Mouse (Mus musculus) cerebellum, postnatal 4 days (tissue): ENCODE data around the gene Gm28230.
A peak's percentile ranks its signal among the peaks of the same experiment; 100 is the strongest.

Source experiments
- DNase-seq, 2 experiments: peaks; one replicate each; pipeline ENCODE4 v3.0.0; 2022; ENCODE audit warnings: low spot score in 2 of 2, mixed read lengths in 1 of 2

Gene Gm28230

DNA sequence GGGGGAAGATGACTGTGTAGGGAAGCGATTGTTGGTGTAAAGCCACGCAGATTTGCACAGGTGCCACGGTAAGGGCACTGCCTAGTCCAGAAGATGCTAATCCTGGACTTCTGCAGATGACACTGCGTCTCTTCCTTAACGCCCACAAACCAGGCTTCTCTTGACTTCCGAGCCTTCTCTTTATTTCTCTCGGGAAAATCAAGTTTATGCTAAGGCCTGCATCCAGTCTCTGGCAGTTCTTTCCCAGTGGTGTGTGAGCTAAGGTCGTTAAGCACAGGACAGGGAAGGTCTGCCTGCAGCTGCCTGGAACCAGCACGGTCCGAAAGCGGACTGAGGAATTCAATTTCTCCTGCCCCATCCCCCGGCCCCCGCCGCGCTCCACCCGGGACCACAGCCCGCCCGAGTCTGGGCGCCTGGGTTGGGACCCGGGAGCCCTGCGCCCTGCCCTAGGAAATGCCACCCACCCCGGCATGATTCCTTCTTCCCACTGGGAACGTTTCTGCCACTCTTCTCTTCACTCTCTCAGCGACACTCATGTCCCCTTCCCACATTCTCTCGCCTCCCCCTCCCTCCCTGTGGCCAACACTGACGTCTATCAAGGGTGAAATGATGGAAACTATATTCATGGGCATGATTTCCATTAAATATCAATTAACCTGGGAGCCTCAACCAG, 22.7 kb upstream of the Gm28230 start:
- DNase-seq = peak in 1 of 2 experiments; percentile 15

GRCm38 (mm10) chr2:74704393-74704998, 22.0 kb upstream of the Gm28230 start, which contains the start of gene Hoxd8:
Gene Hoxd8, plus strand, starts transcription at chr2:74704615.
- peak in 1 of 2 experiments; percentile 13 for DNase-seq

- peak in 1 of 2 experiments; percentile 10 for DNase-seq
Observed at GRCm38 (mm10) chr2:74704999-74705466, 21.5 kb upstream of the Gm28230 start.

DNA sequence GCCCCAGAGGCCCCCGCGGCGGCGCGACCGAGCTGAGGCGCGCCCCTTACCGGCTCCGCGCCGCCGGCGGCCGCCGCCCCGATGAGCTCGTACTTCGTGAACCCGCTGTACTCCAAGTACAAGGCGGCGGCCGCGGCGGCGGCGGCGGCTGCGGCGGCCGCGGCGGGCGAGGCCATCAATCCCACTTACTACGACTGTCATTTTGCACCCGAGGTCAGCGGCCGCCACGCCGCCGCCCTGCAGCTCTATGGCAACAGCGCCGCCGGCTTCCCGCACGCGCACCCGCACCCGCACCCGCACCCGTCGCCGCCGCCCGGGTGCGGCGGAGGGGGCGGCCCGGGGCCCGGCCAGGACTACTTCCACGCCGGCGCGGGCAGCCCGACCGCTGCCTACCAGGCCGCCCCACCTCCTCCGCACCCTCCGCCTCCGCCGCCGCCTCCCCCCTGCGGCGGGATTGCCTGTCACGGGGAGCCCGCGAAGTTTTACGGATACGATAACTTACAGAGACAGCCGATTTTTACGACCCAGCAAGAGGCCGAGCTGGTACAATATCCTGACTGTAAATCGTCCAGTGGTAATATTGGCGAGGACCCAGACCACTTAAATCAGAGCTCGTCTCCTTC, 20.9 kb upstream of the Gm28230 start:
- peak in 1 of 2 experiments; percentile 17 for DNase-seq

DNA sequence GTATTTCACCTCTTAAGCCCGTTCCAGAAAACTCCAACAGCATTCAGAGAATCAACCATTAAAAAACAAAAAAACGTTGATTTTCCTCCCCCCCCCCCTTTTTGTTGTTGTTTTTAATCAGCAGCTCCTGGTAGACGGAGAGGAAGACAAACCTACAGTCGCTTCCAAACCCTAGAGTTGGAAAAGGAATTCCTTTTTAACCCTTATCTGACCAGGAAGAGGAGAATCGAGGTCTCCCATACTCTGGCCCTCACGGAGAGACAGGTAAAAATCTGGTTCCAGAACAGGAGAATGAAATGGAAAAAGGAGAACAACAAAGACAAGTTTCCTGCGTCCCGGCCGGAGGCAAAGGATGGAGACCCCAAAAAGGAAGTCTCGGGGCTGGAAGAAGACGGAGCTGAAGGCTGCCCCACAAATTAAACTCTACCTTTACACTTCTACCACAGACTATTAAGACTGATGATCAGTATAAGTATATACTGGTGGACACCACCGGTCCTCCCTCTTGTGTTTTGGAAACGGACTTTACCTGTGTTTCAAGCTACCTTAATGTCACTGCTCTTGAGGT, 20.1 kb upstream of the Gm28230 start:
- no peak for DNase-seq

GRCm38 (mm10) chr2:74707599-74707998, 18.9 kb upstream of the Gm28230 start:
- DNase-seq = peak in 1 of 2 experiments; percentile 13

- no peak for DNase-seq
Observed at GRCm38 (mm10) chr2:74708676-74709075, 17.9 kb upstream of the Gm28230 start.

DNA sequence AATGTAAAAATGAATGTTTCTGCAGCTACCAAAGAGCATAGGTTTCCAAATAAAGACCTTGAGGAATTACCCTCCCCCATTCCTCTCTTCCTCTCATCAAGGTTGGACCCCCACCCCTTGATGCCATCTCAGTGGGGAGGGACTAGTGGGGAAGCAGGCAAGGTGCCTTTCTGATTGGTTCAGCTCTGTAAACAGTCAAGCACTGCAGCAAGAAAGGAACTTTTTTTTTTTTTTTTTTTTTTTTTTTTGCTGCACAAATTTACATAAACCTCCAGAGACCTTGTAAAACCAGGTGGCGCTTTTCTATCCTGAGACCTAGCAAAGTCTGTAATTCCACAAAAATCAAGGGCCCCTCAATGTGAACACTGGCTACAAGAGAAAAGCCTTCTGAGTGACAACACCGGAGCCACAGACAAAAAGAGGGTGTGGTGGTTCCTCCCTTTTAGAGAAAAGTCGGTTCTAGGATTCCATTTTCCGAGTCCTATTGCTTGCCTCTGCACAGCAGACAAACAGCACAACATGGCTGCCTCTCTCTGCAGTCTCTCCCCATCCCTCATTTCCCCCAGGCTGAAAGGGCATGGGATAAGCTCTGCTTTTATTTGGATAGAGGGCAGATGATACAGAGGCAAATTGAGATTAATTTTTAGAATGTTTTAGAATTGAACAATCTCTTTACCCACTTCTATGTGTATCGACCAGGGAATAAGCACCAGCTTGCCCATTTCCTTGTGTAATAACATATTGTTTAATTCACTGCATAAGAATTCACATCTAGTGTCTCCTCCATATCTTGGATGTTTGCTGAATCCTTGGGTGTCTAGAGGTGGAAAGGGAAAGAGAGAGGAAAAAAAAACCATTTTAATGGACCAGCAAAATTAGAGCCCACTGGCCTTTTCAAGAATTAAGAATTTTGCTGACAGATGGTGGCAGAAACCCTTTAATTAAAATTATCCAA, 16.8 kb upstream of the Gm28230 start:
- DNase-seq = no peak

GRCm38 (mm10) chr2:74710929-74711543, 15.5 kb upstream of the Gm28230 start:
- DNase-seq = no peak

DNA sequence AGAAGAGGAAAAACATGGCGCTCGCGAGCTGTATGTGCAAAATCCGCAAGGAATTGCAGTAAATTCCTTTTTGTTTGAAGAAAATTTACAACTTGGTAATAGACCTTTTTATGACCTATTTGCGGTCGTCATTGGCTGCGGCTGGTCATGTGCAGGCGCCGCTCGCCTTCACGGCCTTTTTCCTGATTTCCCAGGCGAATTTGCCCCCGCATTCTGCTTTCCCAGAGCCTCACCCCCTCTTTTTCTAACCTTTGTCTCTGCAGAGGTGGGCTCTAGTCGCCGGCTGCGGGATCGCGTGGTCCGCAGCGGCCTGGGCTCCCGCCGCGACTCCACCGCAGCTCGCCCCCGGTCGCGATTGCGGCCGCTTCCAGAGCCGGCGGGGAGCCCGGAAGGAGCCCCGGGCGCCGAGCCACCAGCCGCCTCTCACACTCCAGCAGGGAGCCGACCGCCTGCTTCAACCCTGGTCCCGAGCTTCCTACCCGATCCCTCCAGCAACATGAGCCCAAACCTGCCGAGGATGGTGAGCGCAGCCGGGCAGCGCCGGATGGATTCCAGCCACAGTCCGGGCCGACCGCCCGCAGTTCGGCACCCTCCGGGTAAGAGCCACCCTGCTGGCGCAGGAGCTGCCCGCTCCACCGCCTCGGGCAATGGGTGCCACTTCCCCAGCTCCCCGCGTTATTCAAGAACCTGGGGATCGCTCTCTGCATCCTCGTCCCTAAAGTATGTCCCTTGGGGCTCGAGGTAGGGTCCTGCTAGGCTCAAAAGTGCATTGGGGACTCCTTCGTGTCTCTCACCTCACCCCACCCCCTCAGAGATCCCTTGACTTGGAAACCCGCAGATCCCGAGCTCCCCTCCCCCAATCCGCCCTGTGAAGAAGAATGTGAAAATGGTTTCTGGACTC, 14.6 kb upstream of the Gm28230 start, which contains the start of the genes Hoxd3 and Hoxd4:
Gene Hoxd3 (plus strand): TSS at position 207 of the 901 bp plus-strand sequence.
Gene Hoxd4 (plus strand): TSS at position 209 of the 901 bp plus-strand sequence.
- no peak for DNase-seq

GRCm38 (mm10) chr2:74713239-74714150, 13.0 kb upstream of the Gm28230 start:
- DNase-seq = no peak

DNA sequence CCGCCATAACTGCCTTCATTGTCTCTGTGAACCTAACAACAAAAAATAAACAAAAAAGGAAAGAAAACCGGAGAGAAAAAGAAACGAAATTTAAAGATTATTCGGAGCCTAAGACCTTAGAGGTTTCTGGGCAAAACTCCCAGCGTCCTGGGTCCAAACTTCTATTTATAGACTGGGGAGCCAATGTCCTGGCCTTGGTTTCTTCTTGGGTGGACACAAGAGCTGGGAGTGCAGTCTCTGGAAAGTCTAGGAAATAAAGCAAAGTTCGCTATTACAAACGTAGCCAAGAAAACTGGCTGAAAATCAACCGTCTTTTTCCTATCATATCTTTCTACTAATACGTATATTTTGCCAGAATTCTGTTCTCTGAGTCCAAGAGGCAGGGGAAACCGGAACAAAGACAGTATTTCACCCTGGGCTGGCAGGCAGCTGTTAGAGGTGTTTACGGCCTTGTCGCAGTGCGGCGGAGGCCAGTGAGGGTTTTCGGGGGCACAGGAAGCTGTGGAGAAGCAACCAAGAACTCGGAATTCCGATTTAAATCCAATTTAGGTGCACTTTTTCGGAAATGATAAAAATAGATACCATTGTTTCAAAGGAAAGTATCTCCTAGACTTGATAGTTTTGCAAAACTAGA, 12.3 kb upstream of the Gm28230 start:
- DNase-seq = no peak

- no peak for DNase-seq
Observed at GRCm38 (mm10) chr2:74714881-74715280, 11.6 kb upstream of the Gm28230 start.

DNA sequence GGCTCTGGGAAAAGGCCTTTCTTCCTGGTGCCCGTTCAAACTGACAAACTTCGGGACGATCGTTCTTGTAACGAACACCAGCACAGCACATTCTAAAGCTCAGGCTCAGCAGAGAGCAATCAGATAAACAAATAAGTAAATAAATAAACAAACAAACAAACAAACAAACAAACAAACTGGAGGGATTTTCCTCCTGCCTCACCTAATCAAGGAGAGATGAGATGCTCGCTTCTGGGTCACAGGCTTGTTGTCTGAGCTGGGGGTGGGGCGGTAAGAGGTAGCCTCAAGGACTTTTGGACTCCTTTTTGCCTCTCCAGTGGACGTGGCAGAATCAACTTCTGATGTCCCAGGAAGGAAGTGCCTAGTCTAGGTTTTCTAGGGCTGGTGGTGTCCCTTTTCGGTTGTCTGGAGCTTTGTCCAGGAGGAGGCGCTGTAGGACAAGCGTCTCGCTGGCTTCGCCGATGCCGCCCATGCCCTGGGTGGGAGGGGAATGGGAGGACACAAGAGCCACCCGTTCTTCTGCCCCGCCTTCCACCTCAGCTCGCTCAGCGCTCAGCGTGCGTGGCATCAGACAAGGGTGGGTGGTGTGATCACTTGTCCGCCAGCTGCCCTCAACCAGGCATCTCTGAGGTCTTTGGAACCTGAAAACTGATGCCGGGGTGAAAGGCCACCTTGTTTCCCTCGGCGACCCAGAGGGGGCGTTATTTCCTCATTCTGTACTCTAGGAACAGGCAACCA, 10.9 kb upstream of the Gm28230 start:
- peak; percentile 90 to 92 for DNase-seq

- DNase-seq = no peak
Observed at GRCm38 (mm10) chr2:74720384-74720783, 6.1 kb upstream of the Gm28230 start.

- DNase-seq = no peak
Observed at GRCm38 (mm10) chr2:74720955-74721491, 5.5 kb upstream of the Gm28230 start.

GRCm38 (mm10) chr2:74721882-74722281, 4.6 kb upstream of the Gm28230 start:
- DNase-seq = no peak
